Mouse (Mus musculus) heart, embryonic 12.5 days (tissue): ENCODE data around the gene Nme8. TPM values are rescaled to one million over a fixed set of nuclear protein-coding genes. Genes with fewer than 3 reads are reported as not detected.

Source experiments
- ATAC-seq: fragments of 200-750 bp; cut with Nextera tagmentation; 2 replicates; pipeline ENCODE4 v1.8.0; 2017; ENCODE audit warnings: moderate TSS enrichment, moderate library complexity; ENCODE audit not compliant: insufficient number of reproducible peaks, low FRiP score
- H3K27ac ChIP-seq: fragments of 300-500 bp; sonication (generic); 2 replicates; pipeline ENCODE4 v1.5.1; 2016; ENCODE audit warnings: mild to moderate bottlenecking, moderate library complexity; ENCODE audit not compliant: poor library complexity, severe bottlenecking
- H3K27me3 ChIP-seq: fragments of 300-500 bp; sonication (generic); replicated peaks from 2 replicates; pipeline ENCODE4 v1.6.1; 2016; ENCODE audit warnings: mild to moderate bottlenecking, moderate library complexity
- H3K36me3 ChIP-seq: fragments of 300-500 bp; sonication (generic); 2 replicates; pipeline ENCODE4 v1.6.1; 2016; ENCODE audit warnings: mild to moderate bottlenecking, moderate library complexity
- H3K4me1 ChIP-seq: fragments of 300-500 bp; sonication (generic); replicated peaks from 2 replicates; pipeline ENCODE4 v1.6.1; 2016; ENCODE audit warnings: mild to moderate bottlenecking
- H3K4me2 ChIP-seq: fragments of 300-500 bp; sonication (generic); 2 replicates; pipeline ENCODE4 v1.6.1; 2016; ENCODE audit warnings: mild to moderate bottlenecking, moderate library complexity
- H3K4me3 ChIP-seq: fragments of 300-500 bp; sonication (generic); 2 replicates; pipeline ENCODE4 v1.5.1; 2016; ENCODE audit warnings: mild to moderate bottlenecking
- H3K9ac ChIP-seq: fragments of 300-500 bp; sonication (generic); 2 replicates; pipeline ENCODE4 v1.6.1; 2016; ENCODE audit warnings: mild to moderate bottlenecking, moderate library complexity
- H3K9me3 ChIP-seq: fragments of 300-500 bp; sonication (generic); replicated peaks from 2 replicates; pipeline ENCODE4 v1.6.1; 2016; ENCODE audit warnings: mild to moderate bottlenecking, moderate library complexity
- WGBS: fragments of 180-500 bp; shearing (Covaris S2); methylation state at CpG from one replicate; pipeline ENCODE4 v1.1.7; 2016; 5-methylcytosine and 5-hydroxymethylcytosine counted together
- polyA plus RNA-seq: library from polyadenylated mRNA; unstranded; fragments of >200 nt; fragmentation: Nextera tagmentation; extraction: Ambion mirVana; gene quantifications from 2 replicates; pipeline ENCODE4 v1.2.1, GENCODE M21; 2016

The Nme8 gene
- polyA plus RNA-seq, 1 experiment from 2014 or later: not detected

- H3K4me1 ChIP-seq: 0 out of 2 replicates have a peak, but pooled peaks cover 3% of the 10 kb centered on the region
- no peaks in the 10 kb centered on the region for H3K27me3 ChIP-seq
- H3K27ac ChIP-seq: no peak overlapping the region
- WGBS: 80% methylated on average over 4 of the region's 4 CpGs
- no peak overlapping the region for H3K9ac ChIP-seq
- H3K36me3 ChIP-seq: no peaks in the 10 kb centered on the region
- no peaks in the 10 kb centered on the region for H3K9me3 ChIP-seq
- no peak for ATAC-seq
- no peak overlapping the region for H3K4me2 ChIP-seq
- H3K4me3 ChIP-seq: no peak overlapping the region
These were observed 79.5 kb downstream of the Nme8 start for GRCm38 (mm10) chr13:19618081-19618480.

DNA sequence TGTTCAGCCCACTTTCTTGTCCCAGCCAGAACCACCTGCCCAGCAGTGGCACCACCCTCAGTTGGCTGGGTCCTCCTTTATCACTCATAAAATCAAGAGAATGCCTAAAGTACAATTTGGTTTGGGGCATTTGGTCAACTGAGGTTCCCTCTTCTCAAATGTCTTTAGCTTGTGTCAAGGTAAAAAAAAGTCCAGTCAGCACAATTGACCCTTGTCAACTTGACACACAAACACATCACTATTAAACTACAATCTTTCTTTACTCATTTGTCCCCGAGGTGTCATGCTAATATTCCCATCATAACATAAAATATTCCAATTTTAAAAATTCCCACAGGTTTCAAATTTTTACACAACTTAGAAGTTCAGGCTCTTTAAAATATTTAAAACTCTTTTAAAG lies 83.3 kb downstream of the Nme8 start:
- ATAC-seq: no peak
- Histone ChIP-seq H3K4me2 (no peak overlapping the region), H3K9me3 (no peaks in the 10 kb centered on the region), H3K27me3 (no peaks in the 10 kb centered on the region), H3K36me3 (no peaks in the 10 kb centered on the region), H3K4me1 (0 out of 2 replicates have a peak, but pooled peaks cover 3% of the 10 kb centered on the region), H3K4me3 (no peak overlapping the region), H3K9ac (no peak overlapping the region), H3K27ac (no peak overlapping the region)
- WGBS: 85% methylated on average over 1 of the region's 1 CpGs

DNA sequence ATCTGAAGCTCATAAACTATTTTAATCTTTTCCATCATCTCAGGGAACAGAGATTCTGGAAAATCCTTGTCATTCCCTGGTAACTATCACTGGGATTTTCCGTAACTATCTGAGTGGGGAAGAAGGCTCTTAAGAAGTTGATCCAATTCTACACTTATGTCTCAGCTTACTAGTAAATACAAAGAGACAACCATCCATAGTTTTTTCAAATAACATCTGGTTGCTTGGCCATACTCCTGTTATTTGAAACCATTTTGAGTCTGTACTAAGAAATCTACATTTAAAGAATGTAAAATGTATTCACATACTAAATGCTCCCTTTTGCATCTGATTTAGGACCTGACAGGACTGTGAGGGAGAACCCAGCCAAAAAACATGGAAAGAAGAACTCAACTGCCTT lies 84.2 kb downstream of the Nme8 start:
- H3K9ac ChIP-seq: no peak overlapping the region
- 0 out of 2 replicates have a peak, but pooled peaks cover 3% of the 10 kb centered on the region for H3K4me1 ChIP-seq
- WGBS: 85% methylated on average over 1 of the region's 1 CpGs
- H3K4me3 ChIP-seq: no peak overlapping the region
- ATAC-seq: no peak
- H3K27me3 ChIP-seq: no peaks in the 10 kb centered on the region
- H3K4me2 ChIP-seq: no peak overlapping the region
- no peaks in the 10 kb centered on the region for H3K9me3 ChIP-seq
- H3K27ac ChIP-seq: no peak overlapping the region
- H3K36me3 ChIP-seq: no peaks in the 10 kb centered on the region

GRCm38 (mm10) chr13:19612963-19613362 lies 84.6 kb downstream of the Nme8 start:
- no peak overlapping the region for H3K9ac ChIP-seq
- no peak overlapping the region for H3K4me2 ChIP-seq
- 80% methylated on average over 3 of the region's 3 CpGs for WGBS
- no peak overlapping the region for H3K27ac ChIP-seq
- ATAC-seq: no peak
- H3K27me3 ChIP-seq: no peaks in the 10 kb centered on the region
- 0 out of 2 replicates have a peak, but pooled peaks cover under 1% of the 10 kb centered on the region for H3K4me1 ChIP-seq
- no peaks in the 10 kb centered on the region for H3K9me3 ChIP-seq
- no peaks in the 10 kb centered on the region for H3K36me3 ChIP-seq
- H3K4me3 ChIP-seq: no peak overlapping the region

DNA sequence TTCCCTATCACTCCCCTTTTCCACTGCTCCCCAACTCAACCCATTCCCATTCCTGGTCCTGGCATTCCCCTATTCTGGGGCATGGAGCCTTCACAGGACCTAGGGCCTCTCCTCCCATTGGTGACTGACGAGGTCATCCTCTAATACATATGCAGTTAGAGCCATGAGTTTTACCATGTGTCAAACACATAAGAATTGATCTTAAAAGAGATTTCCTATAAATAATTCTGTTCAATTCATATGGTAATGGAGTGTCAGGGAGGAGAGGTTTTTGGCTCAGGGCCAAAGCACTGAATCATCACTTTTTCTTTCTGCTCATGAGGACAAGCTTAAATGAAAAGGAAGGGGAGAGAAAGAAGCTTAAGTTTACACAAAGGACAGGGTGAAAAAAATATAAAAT lies 85.2 kb downstream of the Nme8 start:
- Histone ChIP-seq H3K27ac (no peak overlapping the region), H3K36me3 (no peaks in the 10 kb centered on the region), H3K4me2 (no peak overlapping the region), H3K9ac (no peak overlapping the region), H3K4me3 (no peak overlapping the region), H3K4me1 (no peaks in the 10 kb centered on the region), H3K27me3 (no peaks in the 10 kb centered on the region), H3K9me3 (no peaks in the 10 kb centered on the region)
- ATAC-seq: no peak
- 74% methylated on average over 1 of the region's 1 CpGs for WGBS

DNA sequence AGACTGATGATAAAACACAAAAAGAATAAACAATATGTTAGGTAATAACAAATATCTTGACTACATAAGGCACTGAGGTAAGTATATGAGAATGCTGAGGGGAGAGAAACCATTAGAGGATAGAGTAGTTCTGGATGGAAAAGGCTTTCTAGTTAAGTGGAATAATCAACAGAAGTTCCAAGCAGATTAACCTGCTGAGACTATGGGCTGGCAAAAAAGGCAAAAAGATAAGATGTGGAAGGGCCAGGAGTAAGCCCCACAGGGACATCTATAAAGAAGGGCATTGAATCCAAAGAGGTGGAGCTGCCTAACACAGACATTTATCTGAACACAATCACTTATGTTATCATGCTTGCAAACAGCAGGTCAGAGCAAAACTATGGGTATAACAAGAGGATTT lies 89.5 kb downstream of the Nme8 start:
- Histone ChIP-seq H3K9ac (no peak overlapping the region), H3K4me2 (no peak overlapping the region), H3K36me3 (no peaks in the 10 kb centered on the region), H3K4me1 (no peaks in the 10 kb centered on the region), H3K9me3 (no peaks in the 10 kb centered on the region), H3K4me3 (no peak overlapping the region), H3K27me3 (no peaks in the 10 kb centered on the region), H3K27ac (no peak overlapping the region)
- ATAC-seq: no peak

DNA sequence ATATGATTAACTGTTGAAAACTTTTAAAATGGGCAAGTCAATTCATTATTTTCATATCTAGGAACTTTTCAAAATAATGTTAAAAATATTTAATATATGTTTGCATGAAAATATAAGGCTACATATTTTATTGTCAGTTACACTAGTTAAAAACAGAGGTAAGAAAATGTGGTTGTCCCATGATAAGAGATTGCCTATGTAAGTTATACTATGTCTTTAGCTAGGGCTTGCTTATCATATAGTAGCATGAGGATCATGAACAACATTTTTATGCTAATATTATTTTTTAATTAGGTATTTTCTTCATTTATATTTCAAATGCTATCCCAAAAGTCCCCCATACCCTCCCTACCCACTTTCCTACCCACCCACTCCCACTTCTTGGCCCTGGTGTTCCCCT lies 92.7 kb downstream of the Nme8 start:
- H3K27me3 ChIP-seq: no peaks in the 10 kb centered on the region
- no peaks in the 10 kb centered on the region for H3K4me1 ChIP-seq
- no peak overlapping the region for H3K4me3 ChIP-seq
- H3K4me2 ChIP-seq: no peak overlapping the region
- ATAC-seq: no peak
- no peaks in the 10 kb centered on the region for H3K9me3 ChIP-seq
- H3K27ac ChIP-seq: no peak overlapping the region
- no peak overlapping the region for H3K9ac ChIP-seq
- H3K36me3 ChIP-seq: no peaks in the 10 kb centered on the region

GRCm38 (mm10) chr13:19603719-19604118 lies 93.9 kb downstream of the Nme8 start:
- no peaks in the 10 kb centered on the region for H3K27me3 ChIP-seq
- H3K4me2 ChIP-seq: no peak overlapping the region
- no peak for ATAC-seq

GRCm38 (mm10) chr13:19602531-19602930 lies 95.1 kb downstream of the Nme8 start:
- Histone ChIP-seq H3K36me3 (no peaks in the 10 kb centered on the region), H3K27me3 (no peaks in the 10 kb centered on the region), H3K4me1 (no peaks in the 10 kb centered on the region), H3K9me3 (no peaks in the 10 kb centered on the region), H3K9ac (no peak overlapping the region), H3K4me3 (no peak overlapping the region), H3K27ac (no peak overlapping the region), H3K4me2 (no peak overlapping the region)
- no peak for ATAC-seq
- WGBS: 75% methylated on average over 1 of the region's 1 CpGs

More at GRCm38 (mm10) chr13:19603719-19604118, 93.9 kb downstream of the Nme8 start:
- H3K9ac ChIP-seq: no peak overlapping the region
- H3K4me3 ChIP-seq: no peak overlapping the region
- no peaks in the 10 kb centered on the region for H3K9me3 ChIP-seq
- H3K4me1 ChIP-seq: no peaks in the 10 kb centered on the region
- WGBS: 71% methylated on average over 1 of the region's 1 CpGs
- H3K27ac ChIP-seq: no peak overlapping the region
- H3K36me3 ChIP-seq: no peaks in the 10 kb centered on the region

DNA sequence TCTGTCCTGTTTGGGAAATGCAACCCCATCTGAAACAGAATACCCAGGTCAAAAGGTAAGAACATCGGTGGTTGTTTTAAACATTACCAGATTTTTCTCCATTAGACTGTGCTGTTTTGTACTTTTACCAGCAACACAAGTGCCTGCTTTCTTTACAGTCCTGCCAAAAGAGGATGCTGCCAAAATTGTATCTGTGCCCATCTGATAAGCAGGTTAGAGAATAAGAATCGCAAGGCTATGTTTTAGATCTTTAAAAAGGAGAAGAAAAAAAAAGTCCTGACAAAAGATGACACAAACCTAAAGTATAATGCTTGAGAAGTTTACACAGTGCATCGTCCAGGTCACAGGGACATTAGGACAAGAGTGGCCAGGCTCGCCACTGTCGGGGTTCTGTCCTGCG lies 98.4 kb downstream of the Nme8 start:
- Histone ChIP-seq H3K27me3 (no peaks in the 10 kb centered on the region), H3K9me3 (no peaks in the 10 kb centered on the region), H3K27ac (no peak overlapping the region), H3K4me2 (no peak overlapping the region), H3K4me3 (no peak overlapping the region), H3K9ac (no peak overlapping the region), H3K36me3 (no peaks in the 10 kb centered on the region), H3K4me1 (no peaks in the 10 kb centered on the region)
- no peak for ATAC-seq
- WGBS: 82% methylated on average over 6 of the region's 6 CpGs

- Histone ChIP-seq H3K27me3 (no peaks in the 10 kb centered on the region), H3K4me1 (peaks cover 13% of the 10 kb centered on the region), H3K4me2 (no peak overlapping the region), H3K9me3 (no peaks in the 10 kb centered on the region), H3K4me3 (no peak overlapping the region), H3K27ac (no peak overlapping the region), H3K9ac (no peak overlapping the region), H3K36me3 (no peaks in the 10 kb centered on the region)
- no peak for ATAC-seq
- WGBS: 91% methylated on average over 1 of the region's 1 CpGs
These were observed 102.5 kb downstream of the Nme8 start for GRCm38 (mm10) chr13:19595141-19595540.
